Mouse (Mus musculus) small intestine, adult 2 months (tissue): ENCODE measurements around the gene Nup107.

Experiments
- CTCF ChIP-seq: fragments of 200-500 bp; IDR thresholded peaks from 2 replicates; pipeline ENCODE4 v1.5.1; 2012; ENCODE audit warnings: low read depth, mild to moderate bottlenecking, control low read depth, inconsistent platforms, low read length, moderate library complexity, mixed read lengths; ENCODE audit not compliant: insufficient replicate concordance, insufficient read length; ENCODE audit errors: extremely low read depth
- POLR2A ChIP-seq: fragments of 200-500 bp; IDR thresholded peaks from 2 replicates; pipeline ENCODE4 v1.6.1; 2012; ENCODE audit warnings: low read depth, mild to moderate bottlenecking, control low read depth, inconsistent platforms, low read length, moderate library complexity

- TF ChIP-seq CTCF (no peak), POLR2A (no peak)
Observed at GRCm38 (mm10) chr10:117791171-117791470, 1.4 kb downstream of the Nup107 start.
